Mouse (Mus musculus) layer of hippocampus, postnatal 10 days (tissue): ENCODE results near the gene Sart1. TPM values are rescaled to one million over a fixed set of nuclear protein-coding genes. Genes with fewer than 3 reads are reported as not detected.
A peak's percentile ranks its signal among the peaks of the same experiment; 100 is the strongest.

Experiments
- DNase-seq, 2 experiments: peaks; one replicate each; pipeline ENCODE4 v3.0.0; 2021; ENCODE audit warnings: low spot score in 2 of 2
- long read RNA-seq: library from polyadenylated mRNA; stranded (forward); transcript quantifications from one replicate; pipeline ENCODE4 v2.0.0, GENCODE M21; 2023
- total RNA-seq, 2 experiments: library from RNA; stranded (reverse); gene quantifications; 2 replicates each; pipeline ENCODE4 v1.2.3; 2021

Gene Sart1
- 10 to 100 TPM; 84.3 to 95.6 TPM for total RNA-seq
- long read RNA-seq, full-length matches to known transcripts = 25 of 38 reads
- long read RNA-seq, partial matches to known transcripts = 8 of 38 reads
- long read RNA-seq, other reads (novel, unspliced or antisense) = 5 of 38 reads

GRCm38 (mm10) chr19:5388588-5389242 is at the start of gene Sart1:
Gene Sart1 (minus strand): TSS chr19:5388703.
- peak; percentile 90 to 95 for DNase-seq

- no peak for DNase-seq
Observed at GRCm38 (mm10) chr19:5433951-5434350, 45.4 kb upstream of the Sart1 start.

GRCm38 (mm10) chr19:5432992-5433852 is 44.7 kb upstream of the Sart1 start:
- DNase-seq = no peak

- no peak for DNase-seq
Observed at GRCm38 (mm10) chr19:5431911-5432464, 43.5 kb upstream of the Sart1 start.

GRCm38 (mm10) chr19:5430408-5430807 is 41.9 kb upstream of the Sart1 start:
- no peak for DNase-seq

GRCm38 (mm10) chr19:5429806-5430205 is 41.3 kb upstream of the Sart1 start:
- DNase-seq = no peak

- DNase-seq = no peak
Observed at GRCm38 (mm10) chr19:5429219-5429618, 40.7 kb upstream of the Sart1 start.

- DNase-seq = no peak
Observed at GRCm38 (mm10) chr19:5428083-5428482, 39.6 kb upstream of the Sart1 start.

- DNase-seq = no peak
Observed at GRCm38 (mm10) chr19:5426640-5427290, 38.3 kb upstream of the Sart1 start.

GRCm38 (mm10) chr19:5425906-5426565 is 37.5 kb upstream of the Sart1 start:
- no peak for DNase-seq

GRCm38 (mm10) chr19:5424782-5425741 is 36.6 kb upstream of the Sart1 start, which contains the start of the genes Drap1 and AI837181:
Gene Drap1 (minus strand): TSS chr19:5424979.
Gene AI837181 (plus strand): TSS chr19:5425144.
- peak; percentile 91 to 96 for DNase-seq

- peak; percentile 69 to 79 for DNase-seq
Observed at GRCm38 (mm10) chr19:5424092-5424781, 35.7 kb upstream of the Sart1 start.

- DNase-seq = no peak
Observed at GRCm38 (mm10) chr19:5423561-5423960, 35.1 kb upstream of the Sart1 start.

GRCm38 (mm10) chr19:5422895-5423443 is 34.5 kb upstream of the Sart1 start:
- no peak for DNase-seq

- no peak for DNase-seq
Observed at GRCm38 (mm10) chr19:5422267-5422666, 33.8 kb upstream of the Sart1 start.

- DNase-seq = no peak
Observed at GRCm38 (mm10) chr19:5421784-5422183, 33.3 kb upstream of the Sart1 start.

- no peak for DNase-seq
Observed at GRCm38 (mm10) chr19:5420579-5420978, 32.1 kb upstream of the Sart1 start.

GRCm38 (mm10) chr19:5419630-5420029 is 31.1 kb upstream of the Sart1 start:
- DNase-seq = no peak
